Mouse (Mus musculus): ENCODE results near the gene Pafah1b2. TPM values are rescaled to one million over a fixed set of nuclear protein-coding genes. Genes with fewer than 3 reads are reported as not detected.

Pafah1b2 gene
- polyA plus RNA-seq, 1 experiment from 2014 or later, result 220 TPM

DNA sequence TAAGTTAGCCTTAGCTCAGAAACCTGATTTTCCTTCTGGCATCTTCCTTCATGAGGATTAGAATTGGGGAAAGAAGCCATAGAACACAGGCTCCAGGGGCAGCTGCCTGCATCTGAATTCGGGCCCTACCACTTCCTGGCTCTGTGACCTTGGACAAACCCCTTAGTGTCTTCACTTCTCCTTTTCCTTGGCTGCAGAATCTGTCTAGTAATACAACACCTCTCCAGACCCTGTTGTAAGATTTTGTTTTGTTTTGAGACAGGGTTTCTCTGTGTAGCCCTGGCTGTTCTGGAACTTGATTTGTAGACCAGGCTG lies 2.9 kb downstream of the Pafah1b2 start:
- ATAC-seq (ENCODE audit: insufficient number of reproducible peaks, insufficient read depth, low FRiP score, low TSS enrichment, low read depth), result no peak
- no peaks in the 10 kb centered on the region for H3K9me3 ChIP-seq
- no peaks in the 10 kb centered on the region for H3K36me3 ChIP-seq
- H3K9ac ChIP-seq (replicated peaks), result no peak overlapping the region
- H3K4me2 ChIP-seq, result no peak overlapping the region
- H3K27me3 ChIP-seq, result no peaks in the 10 kb centered on the region
- no peak overlapping the region for H3K4me3 ChIP-seq (replicated peaks)
- H3K27ac ChIP-seq, result no peak overlapping the region
- WGBS, result 77% methylated on average over 1 of the region's 1 CpGs
- H3K4me1 ChIP-seq (replicated peaks), result peaks cover 26% of the 10 kb centered on the region

- no peak overlapping the region for H3K4me2 ChIP-seq
- no peak overlapping the region for H3K27ac ChIP-seq
- H3K36me3 ChIP-seq, result no peaks in the 10 kb centered on the region
- no peak for ATAC-seq (ENCODE audit: insufficient number of reproducible peaks, insufficient read depth, low FRiP score, low TSS enrichment, low read depth)
- WGBS, result 52% methylated on average over 7 of the region's 7 CpGs
- H3K4me3 ChIP-seq (replicated peaks), result no peak overlapping the region
- no peak overlapping the region for H3K9ac ChIP-seq (replicated peaks)
- no peaks in the 10 kb centered on the region for H3K27me3 ChIP-seq
- H3K4me1 ChIP-seq (replicated peaks), result peaks cover 22% of the 10 kb centered on the region
- no peaks in the 10 kb centered on the region for H3K9me3 ChIP-seq
Measured at GRCm38 (mm10) chr9:46008931-46009668, 3.4 kb downstream of the Pafah1b2 start.

DNA sequence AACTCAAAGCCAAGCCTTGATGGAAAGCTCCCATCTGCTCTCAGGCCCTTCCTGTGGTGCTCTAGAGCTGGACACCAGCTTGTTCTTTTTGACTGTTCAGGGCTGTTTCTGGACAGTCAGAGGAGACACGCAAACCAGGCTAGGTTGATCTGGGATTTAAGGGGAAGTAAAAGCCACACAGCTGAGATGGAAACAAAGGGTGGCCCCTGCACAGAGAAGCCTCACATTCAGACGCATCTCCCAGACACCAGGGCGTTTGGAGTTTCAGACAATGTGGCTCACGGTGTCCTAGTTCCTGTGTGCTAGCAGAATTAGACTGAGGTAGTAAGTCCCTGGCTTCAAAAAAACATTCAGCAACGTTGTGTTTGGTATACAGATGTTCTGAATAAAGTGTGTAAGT lies 6.3 kb downstream of the Pafah1b2 start:
- Histone ChIP-seq H3K4me2 (no peak overlapping the region), H3K27ac (no peak overlapping the region), H3K4me1 (replicated peaks) (peaks cover 12% of the 10 kb centered on the region), H3K9ac (replicated peaks) (no peak overlapping the region), H3K4me3 (replicated peaks) (no peak overlapping the region), H3K9me3 (no peaks in the 10 kb centered on the region), H3K27me3 (no peaks in the 10 kb centered on the region), H3K36me3 (no peaks in the 10 kb centered on the region)
- WGBS, result 69% methylated on average over 5 of the region's 5 CpGs
- no peak for ATAC-seq (ENCODE audit: insufficient number of reproducible peaks, insufficient read depth, low FRiP score, low TSS enrichment, low read depth)

DNA sequence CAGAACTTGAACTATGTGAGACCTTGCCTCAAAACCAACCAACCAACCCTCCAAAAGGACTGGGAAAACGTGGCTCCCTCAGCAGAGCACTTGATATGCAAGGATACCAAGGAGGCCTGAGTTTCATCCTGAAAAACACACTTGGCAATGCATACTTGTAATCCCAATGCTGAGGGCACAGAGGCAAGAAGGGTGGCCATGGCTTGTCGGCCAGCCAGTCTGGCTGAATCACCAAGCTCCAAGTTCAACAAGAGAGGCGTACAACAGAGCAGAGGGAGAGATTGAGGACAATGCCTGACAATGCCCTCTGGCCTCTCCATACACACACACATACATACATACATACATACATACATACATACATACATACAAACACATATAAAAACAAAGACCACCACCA lies 8.0 kb downstream of the Pafah1b2 start:
- Histone ChIP-seq H3K27me3 (no peaks in the 10 kb centered on the region), H3K4me2 (no peak overlapping the region), H3K4me1 (replicated peaks) (peaks cover 12% of the 10 kb centered on the region), H3K9ac (replicated peaks) (no peak overlapping the region), H3K27ac (no peak overlapping the region), H3K36me3 (no peaks in the 10 kb centered on the region), H3K9me3 (no peaks in the 10 kb centered on the region), H3K4me3 (replicated peaks) (no peak overlapping the region)
- no peak for ATAC-seq (ENCODE audit: insufficient number of reproducible peaks, insufficient read depth, low FRiP score, low TSS enrichment, low read depth)
- WGBS, result 67% methylated on average over 3 of the region's 3 CpGs

DNA sequence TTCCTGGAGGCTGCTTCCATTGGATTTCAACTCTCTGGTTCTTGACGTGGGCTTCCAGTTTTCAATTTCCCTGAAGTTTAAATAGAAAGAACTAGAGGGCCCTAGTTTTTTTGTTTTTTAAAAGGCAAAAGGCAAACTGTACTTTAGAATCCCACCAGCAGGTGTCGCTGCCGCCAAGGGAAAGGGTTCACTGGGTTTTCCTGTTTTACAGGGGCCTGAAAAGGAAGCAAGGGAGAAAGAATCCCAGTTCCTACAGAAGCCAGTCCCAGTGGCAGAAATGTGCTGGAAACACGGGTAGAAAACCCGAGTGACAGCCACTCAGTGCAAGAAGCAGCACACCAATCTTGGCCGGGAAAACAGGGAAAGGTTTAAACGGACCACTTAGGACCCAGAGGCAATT lies 8.8 kb downstream of the Pafah1b2 start:
- Histone ChIP-seq H3K4me2 (no peak overlapping the region), H3K9me3 (no peaks in the 10 kb centered on the region), H3K27ac (no peak overlapping the region), H3K4me1 (replicated peaks) (peaks cover 7% of the 10 kb centered on the region; the same call in 1 of the 2 replicates), H3K9ac (replicated peaks) (no peak overlapping the region), H3K4me3 (replicated peaks) (no peak overlapping the region), H3K27me3 (no peaks in the 10 kb centered on the region), H3K36me3 (no peaks in the 10 kb centered on the region)
- WGBS, result 9% methylated on average over 7 of the region's 7 CpGs
- ATAC-seq (ENCODE audit: insufficient number of reproducible peaks, insufficient read depth, low FRiP score, low TSS enrichment, low read depth), result no peak

DNA sequence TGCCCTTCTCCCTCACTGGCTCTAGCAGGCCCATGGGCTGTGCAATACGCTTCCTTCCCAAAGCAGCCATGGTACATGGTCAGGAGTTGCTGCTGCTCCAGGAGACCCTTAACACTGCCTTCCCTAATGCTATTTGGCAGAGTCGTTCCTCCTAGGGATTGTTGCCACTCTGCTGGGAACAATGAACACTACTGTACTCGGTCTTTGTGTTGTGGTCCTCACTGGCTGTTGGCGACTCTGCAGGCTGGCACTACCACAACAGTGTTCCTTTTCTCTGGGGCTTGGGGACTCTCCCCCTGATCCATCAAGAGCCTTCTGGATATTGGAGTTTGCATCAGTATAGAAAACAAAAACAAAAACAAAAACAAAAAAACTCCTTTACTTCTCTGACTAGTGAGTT lies 13.5 kb downstream of the Pafah1b2 start:
- Histone ChIP-seq H3K4me1 (replicated peaks) (peaks cover 3% of the 10 kb centered on the region; the same call in 1 of the 2 replicates), H3K27ac (no peak overlapping the region), H3K36me3 (no peaks in the 10 kb centered on the region), H3K27me3 (no peaks in the 10 kb centered on the region), H3K9ac (replicated peaks) (no peak overlapping the region), H3K4me3 (replicated peaks) (no peak overlapping the region), H3K9me3 (no peaks in the 10 kb centered on the region), H3K4me2 (no peak overlapping the region)
- no peak for ATAC-seq (ENCODE audit: insufficient number of reproducible peaks, insufficient read depth, low FRiP score, low TSS enrichment, low read depth)
- WGBS, result 80% methylated on average over 4 of the region's 4 CpGs

GRCm38 (mm10) chr9:45985229-45985567 lies 27.3 kb downstream of the Pafah1b2 start:
- Histone ChIP-seq H3K27ac (peak overlapping the region; percentile 92), H3K4me2 (peak overlapping the region; percentile 87), H3K4me3 (replicated peaks) (peak overlapping the region; percentile 95), H3K36me3 (peaks cover 13% of the 10 kb centered on the region), H3K4me1 (replicated peaks) (peaks cover 27% of the 10 kb centered on the region), H3K9me3 (no peaks in the 10 kb centered on the region), H3K9ac (replicated peaks) (peak overlapping the region; percentile 98), H3K27me3 (no peaks in the 10 kb centered on the region)
- peak; percentile 35; the same call in 1 of the 2 replicates for ATAC-seq (ENCODE audit: insufficient number of reproducible peaks, insufficient read depth, low FRiP score, low TSS enrichment, low read depth)
- 1% methylated on average over 4 of the region's 4 CpGs for WGBS

DNA sequence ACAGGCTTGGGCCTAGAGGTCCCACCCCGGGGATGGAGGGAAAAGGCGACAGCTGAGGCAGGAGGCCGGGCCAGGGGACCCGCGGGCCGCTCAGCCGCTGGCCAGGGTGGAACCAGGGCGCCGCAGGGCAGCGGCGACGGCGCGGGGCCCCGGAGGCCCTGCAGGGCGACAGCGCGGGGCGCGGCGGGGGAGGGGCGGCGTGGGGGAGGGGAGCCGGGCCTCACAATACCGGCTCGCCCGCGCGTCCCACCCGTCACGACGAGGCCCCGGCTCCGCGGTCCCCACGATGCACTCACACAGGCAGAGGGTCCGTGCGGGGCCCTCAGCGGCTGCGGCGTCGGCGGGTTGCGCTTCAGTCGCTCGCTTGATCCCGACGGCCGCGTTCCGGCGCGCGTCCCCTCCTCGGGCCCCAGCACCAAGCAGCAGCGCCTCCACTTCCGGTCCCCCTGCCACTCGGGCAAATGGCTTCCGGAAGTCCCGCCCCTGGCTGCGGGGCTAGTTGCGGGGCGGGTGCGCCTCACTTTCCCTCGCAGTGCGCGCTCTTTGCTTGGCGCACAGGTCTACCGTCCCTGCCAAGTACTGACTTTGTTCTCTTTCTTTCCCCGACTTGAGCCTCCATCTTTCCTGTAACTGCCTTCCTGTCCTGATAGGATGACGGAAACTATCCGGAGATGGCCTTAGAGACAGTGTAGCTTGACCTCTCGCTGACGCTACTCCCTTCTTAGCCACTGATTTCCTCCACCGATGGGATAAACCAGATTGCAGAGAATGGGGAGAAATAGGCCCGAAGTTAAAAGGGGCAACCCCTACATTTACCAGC lies 27.9 kb downstream of the Pafah1b2 start:
- Histone ChIP-seq H3K27me3 (no peaks in the 10 kb centered on the region), H3K4me1 (replicated peaks) (peaks cover 27% of the 10 kb centered on the region), H3K9ac (replicated peaks) (peak overlapping the region; percentile 98), H3K4me3 (replicated peaks) (peak overlapping the region; percentile 95), H3K4me2 (peak overlapping the region; percentile 87), H3K36me3 (peaks cover 13% of the 10 kb centered on the region), H3K9me3 (no peaks in the 10 kb centered on the region), H3K27ac (peak overlapping the region; percentile 92)
- under 1% methylated on average over 58 of the region's 76 CpGs for WGBS
- peak; percentile 89 for ATAC-seq (ENCODE audit: insufficient number of reproducible peaks, insufficient read depth, low FRiP score, low TSS enrichment, low read depth)

DNA sequence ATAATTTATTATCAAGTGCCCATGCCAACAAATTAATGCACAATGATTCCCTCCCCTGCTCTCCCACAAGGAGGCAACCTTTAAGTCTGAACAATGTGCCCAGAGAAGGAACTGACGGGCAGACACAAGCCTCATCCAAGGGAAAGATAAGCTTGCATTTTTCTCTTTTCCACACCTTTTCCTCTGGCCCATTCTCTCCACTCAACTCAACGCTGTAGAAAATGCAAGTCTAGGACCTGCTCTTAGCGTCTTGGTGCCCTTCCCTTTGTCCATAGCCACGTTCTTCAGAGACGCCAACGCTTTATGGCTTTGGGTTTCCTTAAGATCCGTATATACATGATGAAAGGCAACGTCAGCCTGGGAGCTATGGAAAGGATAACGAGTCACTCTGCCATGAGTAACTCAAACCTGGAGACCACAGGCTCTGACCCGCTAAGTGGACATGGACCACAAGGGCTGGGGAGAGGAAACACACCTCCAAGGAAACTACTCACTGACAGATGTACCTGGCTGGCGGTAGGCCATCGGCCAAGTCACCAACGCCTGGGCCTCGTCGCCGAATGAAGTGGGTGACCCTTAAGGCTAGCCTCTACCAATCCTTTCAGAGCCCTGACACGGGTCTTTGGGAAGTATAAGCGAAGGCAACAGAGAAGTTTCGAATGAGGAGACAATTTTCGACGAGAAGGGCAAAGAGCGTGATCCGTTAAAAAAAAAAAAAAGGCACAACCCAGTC lies 28.6 kb downstream of the Pafah1b2 start:
- Histone ChIP-seq H3K27me3 (no peaks in the 10 kb centered on the region), H3K4me2 (peak overlapping the region; percentile 87), H3K4me1 (replicated peaks) (peaks cover 27% of the 10 kb centered on the region), H3K9me3 (no peaks in the 10 kb centered on the region), H3K9ac (replicated peaks) (peak overlapping the region; percentile 98), H3K27ac (peak overlapping the region; percentile 92), H3K4me3 (replicated peaks) (peak overlapping the region; percentile 95), H3K36me3 (peaks cover 13% of the 10 kb centered on the region)
- under 1% methylated on average over 23 of the region's 23 CpGs for WGBS
- no peak for ATAC-seq (ENCODE audit: insufficient number of reproducible peaks, insufficient read depth, low FRiP score, low TSS enrichment, low read depth)

- no peak overlapping the region for H3K4me2 ChIP-seq
- no peaks in the 10 kb centered on the region for H3K9me3 ChIP-seq
- H3K9ac ChIP-seq (replicated peaks), result no peak overlapping the region
- H3K4me3 ChIP-seq (replicated peaks), result no peak overlapping the region
- H3K27ac ChIP-seq, result no peak overlapping the region
- H3K27me3 ChIP-seq, result no peaks in the 10 kb centered on the region
- peaks cover 33% of the 10 kb centered on the region for H3K4me1 ChIP-seq (replicated peaks)
- H3K36me3 ChIP-seq, result peaks cover 17% of the 10 kb centered on the region
- ATAC-seq (ENCODE audit: insufficient number of reproducible peaks, insufficient read depth, low FRiP score, low TSS enrichment, low read depth), result no peak
Measured at GRCm38 (mm10) chr9:45981331-45981730, 31.2 kb downstream of the Pafah1b2 start.

GRCm38 (mm10) chr9:45980611-45981010 lies 31.9 kb downstream of the Pafah1b2 start:
- H3K27ac ChIP-seq, result no peak overlapping the region
- WGBS, result 91% methylated on average over 1 of the region's 1 CpGs
- no peak overlapping the region for H3K4me3 ChIP-seq (replicated peaks)
- no peaks in the 10 kb centered on the region for H3K9me3 ChIP-seq
- no peak overlapping the region for H3K4me2 ChIP-seq
- no peaks in the 10 kb centered on the region for H3K27me3 ChIP-seq
- H3K36me3 ChIP-seq, result peaks cover 22% of the 10 kb centered on the region
- H3K4me1 ChIP-seq (replicated peaks), result peaks cover 33% of the 10 kb centered on the region
- H3K9ac ChIP-seq (replicated peaks), result no peak overlapping the region
- no peak for ATAC-seq (ENCODE audit: insufficient number of reproducible peaks, insufficient read depth, low FRiP score, low TSS enrichment, low read depth)
